Mouse (Mus musculus) embryonic fibroblast, embryonic 13.5 days (primary cell): Measurements from ENCODE around the gene Atp5b.

Source experiments
- CTCF ChIP-seq: IDR thresholded peaks from 2 replicates; pipeline ENCODE4 v1.5.1; 2011; ENCODE audit warnings: mild to moderate bottlenecking, control low read depth, low read length, moderate library complexity, borderline replicate concordance; ENCODE audit not compliant: insufficient read depth
- POLR2A ChIP-seq: IDR thresholded peaks from 2 replicates; pipeline ENCODE4 v1.6.1; 2011; ENCODE audit warnings: low read depth, mild to moderate bottlenecking, control low read depth, low read length, moderate library complexity

DNA sequence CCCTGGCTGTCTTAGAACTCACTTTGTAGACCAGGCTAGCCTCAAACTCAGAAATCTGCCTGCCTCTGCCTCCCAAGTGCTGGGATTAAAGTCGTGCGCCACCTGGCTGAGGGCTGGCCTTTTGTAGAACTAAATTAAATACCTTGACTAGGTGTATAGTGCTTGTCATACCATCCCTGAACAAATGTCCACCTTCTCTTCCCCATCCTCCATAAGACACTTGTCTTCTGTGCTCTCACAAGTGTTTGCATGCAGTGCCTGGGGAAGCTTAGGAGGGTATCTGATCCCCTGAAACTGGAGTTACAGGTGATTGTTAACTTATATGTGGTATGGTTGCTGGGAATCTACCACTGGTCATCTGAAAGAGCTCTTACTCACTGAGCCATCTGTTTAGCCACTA, 32.7 kb upstream of the Atp5b start:
- TF ChIP-seq CTCF (no peak), POLR2A (no peak)
